Mouse (Mus musculus): ENCODE data around the gene Pfas.

- no peak for TF ChIP-seq USF1 (IDR thresholded peaks at IDR 0.05; ENCODE audit: low read depth)
- no peak for TF ChIP-seq POLR2A (IDR thresholded peaks at IDR 0.05; ENCODE audit: insufficient read length, low read depth)
- no peak for TF ChIP-seq MAX (IDR thresholded peaks at IDR 0.05; ENCODE audit: low read depth)
- TF ChIP-seq CEBPB (IDR thresholded peaks at IDR 0.05; ENCODE audit: insufficient read depth, poor library complexity, severe bottlenecking) = no peak
- no peak for TF ChIP-seq POLR2AphosphoS2 (IDR thresholded peaks at IDR 0.05; ENCODE audit: insufficient read length, low read depth)
- no peak for TF ChIP-seq TCF12 (IDR thresholded peaks at IDR 0.05; ENCODE audit: insufficient read depth, poor library complexity, severe bottlenecking)
Measured at GRCm38 (mm10) chr11:68957308-68957707, 51.0 kb downstream of the Pfas start, which contains the start of gene Arhgef15.
